In genomic region chr2:145167051-145167663, GRCm38 (mm10) we compare ENCODE assay signal across 8 mouse cellular contexts. TPM values are rescaled to one million over a fixed set of nuclear protein-coding genes. Genes with fewer than 3 reads are reported as not detected.
DNase-seq lines count a peak whose midpoint lies in the region; ATAC-seq and TF ChIP-seq lines count a peak whose summit lies in the region.

No protein-coding gene starts in this region.

- peak; percentile 41 for TF ChIP-seq CTCF in kidney, adult 2 months (conservative IDR thresholded peaks at IDR 0.05; ENCODE audit: insufficient read depth, insufficient read length, low read depth, low read length)

- H3K4me1 ChIP-seq in erythroblast, embryonic 14.5 days (ENCODE audit: control insufficient read depth): no peaks in the 10 kb centered on the region
- peaks cover 15% of the 10 kb centered on the region for H3K4me1 ChIP-seq in embryonic facial prominence, embryonic 13.5 days
- H3K4me1 ChIP-seq in kidney, adult 2 months (ENCODE audit: control insufficient read depth, insufficient read depth, low read length): peaks cover 5% of the 10 kb centered on the region; the same call in 1 of the 2 replicates
- H3K4me1 ChIP-seq in limb, embryonic 12.5 days (replicated peaks): peaks cover 14% of the 10 kb centered on the region
- peaks cover 8% of the 10 kb centered on the region for H3K4me1 ChIP-seq in midbrain, embryonic 12.5 days

- peak overlapping the region; percentile 69 for H3K27ac ChIP-seq in embryonic facial prominence, embryonic 13.5 days
- no peak overlapping the region for H3K27ac ChIP-seq in kidney, adult 2 months (ENCODE audit: insufficient read depth, low read depth, low read length)
- peak overlapping the region; percentile 70 for H3K27ac ChIP-seq in limb, embryonic 12.5 days
- peak overlapping the region; percentile 91 for H3K27ac ChIP-seq in midbrain, embryonic 12.5 days (replicated peaks)

- no peaks in the 10 kb centered on the region for H3K9me3 ChIP-seq in erythroblast, embryonic 14.5 days (ENCODE audit: control insufficient read depth, low read length)
- H3K9me3 ChIP-seq in embryonic facial prominence, embryonic 13.5 days: no peaks in the 10 kb centered on the region
- H3K9me3 ChIP-seq in limb, embryonic 12.5 days: no peaks in the 10 kb centered on the region
- no peaks in the 10 kb centered on the region for H3K9me3 ChIP-seq in midbrain, embryonic 12.5 days

- ATAC-seq in erythroblast, adult 5-6 weeks (replicated peaks; ENCODE audit: low FRiP score, poor library complexity, severe bottlenecking): no peak
- ATAC-seq in embryonic facial prominence, embryonic 13.5 days (ENCODE audit: insufficient number of reproducible peaks, insufficient read depth, low FRiP score, low TSS enrichment, low read depth): peak; percentile 77; the same call in 1 of the 2 replicates
- ATAC-seq in limb, embryonic 12.5 days (ENCODE audit: insufficient number of reproducible peaks, insufficient read depth, low FRiP score, low TSS enrichment, low read depth): peak; percentile 61
- ATAC-seq in midbrain, embryonic 12.5 days (ENCODE audit: low FRiP score, low read depth): peak; percentile 80

- no peak for TF ChIP-seq POLR2A in kidney, adult 2 months (IDR thresholded peaks at IDR 0.05; ENCODE audit: low read depth, low read length)

- no peaks in the 10 kb centered on the region for H3K36me3 ChIP-seq in erythroblast, embryonic 14.5 days (ENCODE audit: control insufficient read depth)
- H3K36me3 ChIP-seq in embryonic facial prominence, embryonic 13.5 days: no peaks in the 10 kb centered on the region
- H3K36me3 ChIP-seq in kidney, adult 2 months (ENCODE audit: control insufficient read depth, insufficient read depth, low read length): no peaks in the 10 kb centered on the region
- H3K36me3 ChIP-seq in limb, embryonic 12.5 days: no peaks in the 10 kb centered on the region
- H3K36me3 ChIP-seq in midbrain, embryonic 12.5 days: no peaks in the 10 kb centered on the region

- peak overlapping the region; percentile 79 for H3K9ac ChIP-seq in embryonic facial prominence, embryonic 13.5 days
- peak overlapping the region; percentile 84 for H3K9ac ChIP-seq in limb, embryonic 12.5 days (replicated peaks)
- peak overlapping the region; percentile 88 for H3K9ac ChIP-seq in midbrain, embryonic 12.5 days (replicated peaks)

- H3K27me3 ChIP-seq in erythroblast, embryonic 14.5 days (ENCODE audit: control insufficient read depth): peaks cover 38% of the 10 kb centered on the region
- peaks cover 31% of the 10 kb centered on the region for H3K27me3 ChIP-seq in embryonic facial prominence, embryonic 13.5 days
- no peaks in the 10 kb centered on the region for H3K27me3 ChIP-seq in kidney, adult 2 months (replicated peaks; ENCODE audit: control insufficient read depth, insufficient read depth, low read length)
- H3K27me3 ChIP-seq in limb, embryonic 12.5 days: peaks cover 25% of the 10 kb centered on the region
- H3K27me3 ChIP-seq in midbrain, embryonic 12.5 days: peaks cover 9% of the 10 kb centered on the region

- DNase-seq in heart, adult 9 months (ENCODE audit: low spot score in 2 of 2): peak; percentile 54 to 60
- DNase-seq in kidney, adult 2 months: peak; percentile 62
- peak; percentile 12 to 43 for DNase-seq in spleen, postnatal 10 days (ENCODE audit: low spot score in 2 of 2)

- H3K4me2 ChIP-seq in embryonic facial prominence, embryonic 13.5 days: peak overlapping the region; percentile 90
- H3K4me2 ChIP-seq in limb, embryonic 12.5 days: peak overlapping the region; percentile 97
- H3K4me2 ChIP-seq in midbrain, embryonic 12.5 days (replicated peaks): peak overlapping the region; percentile 81

- H3K4me3 ChIP-seq in erythroblast, embryonic 14.5 days (replicated peaks): peak overlapping the region; percentile 14
- H3K4me3 ChIP-seq in embryonic facial prominence, embryonic 13.5 days: peak overlapping the region; percentile 73
- peak overlapping the region; percentile 66 for H3K4me3 ChIP-seq in kidney, adult 2 months (ENCODE audit: insufficient read depth, low read depth, low read length)
- H3K4me3 ChIP-seq in limb, embryonic 12.5 days (replicated peaks): peak overlapping the region; percentile 83
- H3K4me3 ChIP-seq in midbrain, embryonic 12.5 days: peak overlapping the region; percentile 90

- WGBS in embryonic facial prominence, embryonic 13.5 days: 1% methylated on average over 37 of the region's 38 CpGs
- WGBS in kidney, adult 2 months: under 1% methylated on average over 37 of the region's 38 CpGs
- WGBS in limb, embryonic 12.5 days: 2% methylated on average over 31 of the region's 38 CpGs
- under 1% methylated on average over 29 of the region's 38 CpGs for WGBS in midbrain, embryonic 12.5 days

RNA-seq across cellular contexts. Expression of gene Slc24a3, which starts 0.4 kb away (rescaled TPM):
- 0.02 TPM in 1 of 2 replicates, not detected in the other for polyA plus RNA-seq in erythroblast, embryonic 14.5 days (2012)
- 2.5 TPM in 1 of 2 replicates, not detected in the other for total RNA-seq in erythroblast, adult 5-6 weeks (2015; ENCODE audit: low replicate concordance)
- 0.28 TPM in 1 of 2 replicates, not detected in the other for total RNA-seq in erythroblast, adult 5-6 weeks (2017; ENCODE audit: low replicate concordance)
- 2.3 and 3.2 TPM in 2 replicates for polyA plus RNA-seq in embryonic facial prominence, embryonic 13.5 days (2015; fragmentation: Nextera tagmentation; extraction: Ambion mirVana)
- polyA plus RNA-seq in kidney, adult 2 months (2012; rRNA removed): 3.4 and 3.7 TPM in 2 replicates
- 1.3 TPM in 2 replicates for polyA plus RNA-seq in limb, embryonic 12.5 days (2016; fragmentation: Nextera tagmentation; extraction: Ambion mirVana)
- 3.2 and 3.8 TPM in 2 replicates for polyA plus RNA-seq in midbrain, embryonic 12.5 days (2016; fragmentation: Nextera tagmentation; extraction: Ambion mirVana)

Comparison
In these comparisons a context has a peak if more than half of its experiments do, and no peak if none do; other contexts are left out.
1. H3K4me3 ChIP-seq: peak in every context shown above with its lines; median percentile 90 in midbrain, embryonic 12.5 days; 83 in limb, embryonic 12.5 days; 73 in embryonic facial prominence, embryonic 13.5 days; 66 in kidney, adult 2 months; 14 in erythroblast, embryonic 14.5 days.